Mouse (Mus musculus): ENCODE measurements around the gene AL732309.1. TPM values are rescaled to one million over a fixed set of nuclear protein-coding genes. Genes with fewer than 3 reads are reported as not detected.
A peak's percentile ranks its signal among the peaks of the same experiment; 100 is the strongest.

Gene AL732309.1
- polyA plus RNA-seq, 1 experiment from 2014 or later: 4.2 TPM

DNA sequence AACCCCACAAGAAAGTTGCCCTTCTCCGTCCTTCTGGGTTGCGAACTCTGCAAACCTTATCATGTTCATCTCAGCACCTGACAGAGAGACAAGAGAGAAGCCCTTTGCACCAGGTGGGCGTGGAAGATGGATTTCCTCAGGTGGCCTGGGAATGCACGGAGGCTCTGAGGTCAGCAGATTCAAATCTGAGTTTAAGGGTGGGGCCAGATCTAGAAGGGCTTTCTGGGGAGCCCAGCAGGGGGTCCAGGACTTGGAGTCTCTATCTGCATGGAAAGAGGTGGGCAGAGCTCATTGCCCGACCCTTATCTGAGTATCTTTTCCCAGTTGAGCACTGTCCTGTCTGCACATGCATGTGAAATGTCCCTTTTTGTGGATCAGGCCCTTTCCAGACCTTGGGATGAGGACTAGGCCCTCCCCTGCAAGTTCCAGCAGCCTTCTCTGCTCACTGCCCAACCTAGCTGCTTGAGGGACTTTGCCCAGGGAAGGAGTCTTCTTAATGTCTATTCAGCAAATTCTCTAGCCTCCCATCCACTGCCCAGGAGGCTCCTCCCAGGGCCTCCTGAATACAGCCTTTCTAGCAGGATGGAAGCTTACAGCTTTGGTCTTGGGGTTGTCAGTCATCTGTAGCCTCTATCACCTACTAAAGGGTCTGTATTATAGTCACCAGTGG lies 12.0 kb downstream of the AL732309.1 start:
- Histone ChIP-seq H3K36me3 (ENCODE audit: control insufficient read depth, insufficient read depth, low read length) (no peaks in the 10 kb centered on the region), H3K9ac (ENCODE audit: low read depth, low read length) (no peak overlapping the region), H3K9me3 (ENCODE audit: control insufficient read depth, low read length) (no peaks in the 10 kb centered on the region), H3K4me2 (ENCODE audit: low read length) (no peak overlapping the region), H3K4me3 (ENCODE audit: low read length) (no peak overlapping the region), H3K27me3 (replicated peaks; ENCODE audit: control insufficient read depth, insufficient read depth, low read length) (peaks cover 4% of the 10 kb centered on the region; the same call in 1 of the 2 replicates), H3K27ac (ENCODE audit: low read depth, low read length) (no peak overlapping the region), H3K4me1 (ENCODE audit: control insufficient read depth, insufficient read depth, low read depth, low read length) (no peaks in the 10 kb centered on the region)
- no peak for ATAC-seq
- 78% methylated on average over 5 of the region's 5 CpGs for WGBS

DNA sequence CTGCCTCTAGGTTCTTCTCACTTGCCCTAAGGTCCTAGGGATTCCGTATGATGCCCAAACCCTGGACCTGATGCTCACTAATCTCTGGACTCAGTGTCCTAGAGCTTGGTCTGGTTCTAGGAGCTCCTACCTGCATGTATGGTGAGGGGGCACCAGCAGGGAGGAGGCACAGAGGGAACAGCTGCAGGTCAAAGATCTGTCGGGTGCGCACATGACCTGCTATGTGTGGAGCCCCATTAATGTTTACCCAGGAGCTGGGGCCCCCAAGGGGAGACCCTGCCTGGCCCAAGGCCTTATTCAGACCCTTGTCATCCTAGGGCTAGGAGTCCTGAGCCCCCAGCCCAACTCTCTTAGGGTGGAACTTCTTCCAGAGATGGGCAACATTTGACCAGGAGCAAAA lies 12.6 kb downstream of the AL732309.1 start, which contains the start of gene Slc34a3:
Gene Slc34a3, minus strand, starts transcription at position 315 of the 400 bp plus-strand sequence.
- H3K9ac ChIP-seq (ENCODE audit: low read depth, low read length): no peak within 1 kb of the TSS
- H3K4me2 ChIP-seq (ENCODE audit: low read length): no peak within 1 kb of the TSS
- H3K9me3 ChIP-seq (ENCODE audit: control insufficient read depth, low read length): no peaks in the 10 kb centered on the region
- no peak within 1 kb of the TSS for H3K27ac ChIP-seq (ENCODE audit: low read depth, low read length)
- no peaks in the 10 kb centered on the region for H3K4me1 ChIP-seq (ENCODE audit: control insufficient read depth, insufficient read depth, low read depth, low read length)
- H3K36me3 ChIP-seq (ENCODE audit: control insufficient read depth, insufficient read depth, low read length): no peaks in the 10 kb centered on the region
- ATAC-seq: no peak
- no peak within 1 kb of the TSS for H3K4me3 ChIP-seq (ENCODE audit: low read length)
- WGBS: 88% methylated on average over 3 of the region's 3 CpGs
- H3K27me3 ChIP-seq (replicated peaks; ENCODE audit: control insufficient read depth, insufficient read depth, low read length): peaks cover 3% of the 10 kb centered on the region; the same call in 1 of the 2 replicates

DNA sequence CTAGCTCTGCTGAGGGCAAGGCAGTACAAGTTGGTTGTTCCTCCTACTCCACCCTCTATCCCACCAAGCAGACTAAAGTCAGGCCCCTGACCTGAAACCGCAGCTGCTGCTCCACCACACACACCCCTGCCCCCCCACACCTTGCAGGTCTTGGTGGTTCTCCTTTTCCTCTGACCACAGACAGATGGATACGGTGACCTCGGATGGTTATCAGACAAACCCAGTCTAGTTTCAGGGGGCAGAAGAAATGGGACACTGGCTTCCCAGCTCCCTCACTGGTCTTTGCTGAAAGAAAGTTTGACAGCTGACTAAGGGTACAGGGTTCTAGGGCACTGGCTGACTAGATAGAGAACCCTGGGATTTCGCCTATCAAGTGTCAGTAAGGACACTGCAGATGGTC lies 13.2 kb downstream of the AL732309.1 start:
- Histone ChIP-seq H3K9me3 (ENCODE audit: control insufficient read depth, low read length) (no peaks in the 10 kb centered on the region), H3K36me3 (ENCODE audit: control insufficient read depth, insufficient read depth, low read length) (no peaks in the 10 kb centered on the region), H3K27me3 (replicated peaks; ENCODE audit: control insufficient read depth, insufficient read depth, low read length) (0 out of 2 replicates have a peak, but pooled peaks cover 2% of the 10 kb centered on the region), H3K4me2 (ENCODE audit: low read length) (no peak overlapping the region), H3K4me3 (ENCODE audit: low read length) (no peak overlapping the region), H3K27ac (ENCODE audit: low read depth, low read length) (no peak overlapping the region), H3K4me1 (ENCODE audit: control insufficient read depth, insufficient read depth, low read depth, low read length) (peaks cover 3% of the 10 kb centered on the region; the same call in 1 of the 2 replicates), H3K9ac (ENCODE audit: low read depth, low read length) (no peak overlapping the region)
- WGBS: 81% methylated on average over 4 of the region's 4 CpGs
- no peak for ATAC-seq

DNA sequence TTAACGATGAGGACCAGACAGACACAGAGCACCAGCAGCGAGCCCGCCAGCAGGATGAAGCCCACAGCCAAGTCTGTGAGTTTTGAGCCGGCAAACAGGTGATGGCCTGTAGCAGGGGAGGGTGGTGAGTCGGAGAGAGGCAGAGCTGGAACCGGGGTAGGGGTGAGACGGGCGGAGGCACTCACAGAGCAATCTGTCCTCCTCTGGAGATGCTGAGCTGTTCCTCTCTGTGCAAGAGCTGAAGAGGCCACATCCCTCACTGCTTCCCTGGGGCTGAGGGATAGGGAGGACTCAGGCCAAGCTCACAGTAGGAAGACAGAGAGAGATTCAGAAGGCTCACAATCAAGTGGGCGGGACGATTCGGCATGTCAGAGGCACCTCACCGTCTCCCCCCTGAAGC lies 15.6 kb downstream of the AL732309.1 start:
- Histone ChIP-seq H3K9ac (ENCODE audit: low read depth, low read length) (no peak overlapping the region), H3K27me3 (replicated peaks; ENCODE audit: control insufficient read depth, insufficient read depth, low read length) (0 out of 2 replicates have a peak, but pooled peaks cover 2% of the 10 kb centered on the region), H3K27ac (ENCODE audit: low read depth, low read length) (no peak overlapping the region), H3K4me3 (ENCODE audit: low read length) (no peak overlapping the region), H3K4me1 (ENCODE audit: control insufficient read depth, insufficient read depth, low read depth, low read length) (peaks cover 3% of the 10 kb centered on the region; the same call in 1 of the 2 replicates), H3K36me3 (ENCODE audit: control insufficient read depth, insufficient read depth, low read length) (no peaks in the 10 kb centered on the region), H3K9me3 (ENCODE audit: control insufficient read depth, low read length) (no peaks in the 10 kb centered on the region), H3K4me2 (ENCODE audit: low read length) (no peak overlapping the region)
- 51% methylated on average over 12 of the region's 12 CpGs for WGBS
- no peak for ATAC-seq

DNA sequence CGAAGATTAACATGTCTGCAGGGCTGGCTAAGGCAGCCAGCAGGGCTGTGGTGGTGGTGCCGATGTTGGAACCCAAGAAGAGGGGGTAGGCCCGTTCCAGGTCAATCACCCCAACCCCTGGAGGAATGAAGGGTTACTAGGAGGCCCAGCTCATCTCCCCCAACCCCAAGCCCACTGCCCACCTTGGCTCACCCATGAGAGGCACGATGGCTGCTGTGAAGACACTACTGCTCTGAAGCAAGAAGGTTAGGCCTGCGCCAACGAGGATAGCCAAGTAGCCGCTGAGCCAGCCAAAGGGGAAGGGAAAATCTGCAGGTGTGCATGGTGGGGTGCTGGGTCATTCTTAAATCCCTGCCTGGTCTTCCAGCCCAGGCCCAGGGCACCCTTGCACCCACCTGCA lies 16.1 kb downstream of the AL732309.1 start:
- ATAC-seq: no peak
- Histone ChIP-seq H3K4me3 (ENCODE audit: low read length) (no peak overlapping the region), H3K36me3 (ENCODE audit: control insufficient read depth, insufficient read depth, low read length) (no peaks in the 10 kb centered on the region), H3K4me1 (ENCODE audit: control insufficient read depth, insufficient read depth, low read depth, low read length) (peaks cover 5% of the 10 kb centered on the region), H3K27ac (ENCODE audit: low read depth, low read length) (no peak overlapping the region), H3K9me3 (ENCODE audit: control insufficient read depth, low read length) (no peaks in the 10 kb centered on the region), H3K27me3 (replicated peaks; ENCODE audit: control insufficient read depth, insufficient read depth, low read length) (0 out of 2 replicates have a peak, but pooled peaks cover 2% of the 10 kb centered on the region), H3K4me2 (ENCODE audit: low read length) (no peak overlapping the region), H3K9ac (ENCODE audit: low read depth, low read length) (no peak overlapping the region)
- 90% methylated on average over 7 of the region's 7 CpGs for WGBS

DNA sequence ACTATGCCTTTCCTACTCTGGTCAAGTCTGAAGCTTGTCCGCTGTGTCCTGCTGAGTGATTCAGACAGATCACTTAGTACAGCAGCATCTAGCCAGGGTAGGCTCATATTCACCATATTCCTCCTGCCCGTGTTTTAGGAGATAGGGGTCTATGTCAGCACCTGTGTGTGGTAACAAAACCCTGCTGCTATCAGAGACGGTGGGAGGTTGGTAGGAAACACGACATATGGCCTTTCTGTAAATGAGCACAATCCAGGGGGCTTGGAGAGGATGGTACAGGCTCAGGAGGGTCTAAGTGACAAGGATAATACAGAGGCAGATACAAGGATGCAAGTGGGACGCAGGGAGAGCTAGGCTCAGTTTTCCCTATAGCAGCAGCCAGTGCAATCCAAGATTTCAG lies 17.1 kb downstream of the AL732309.1 start:
- Histone ChIP-seq H3K36me3 (ENCODE audit: control insufficient read depth, insufficient read depth, low read length) (no peaks in the 10 kb centered on the region), H3K9ac (ENCODE audit: low read depth, low read length) (no peak overlapping the region), H3K4me1 (ENCODE audit: control insufficient read depth, insufficient read depth, low read depth, low read length) (peaks cover 7% of the 10 kb centered on the region), H3K4me3 (ENCODE audit: low read length) (no peak overlapping the region), H3K27ac (ENCODE audit: low read depth, low read length) (no peak overlapping the region), H3K4me2 (ENCODE audit: low read length) (no peak overlapping the region), H3K27me3 (replicated peaks; ENCODE audit: control insufficient read depth, insufficient read depth, low read length) (0 out of 2 replicates have a peak, but pooled peaks cover 2% of the 10 kb centered on the region), H3K9me3 (ENCODE audit: control insufficient read depth, low read length) (no peaks in the 10 kb centered on the region)
- 80% methylated on average over 5 of the region's 5 CpGs for WGBS
- ATAC-seq: no peak

DNA sequence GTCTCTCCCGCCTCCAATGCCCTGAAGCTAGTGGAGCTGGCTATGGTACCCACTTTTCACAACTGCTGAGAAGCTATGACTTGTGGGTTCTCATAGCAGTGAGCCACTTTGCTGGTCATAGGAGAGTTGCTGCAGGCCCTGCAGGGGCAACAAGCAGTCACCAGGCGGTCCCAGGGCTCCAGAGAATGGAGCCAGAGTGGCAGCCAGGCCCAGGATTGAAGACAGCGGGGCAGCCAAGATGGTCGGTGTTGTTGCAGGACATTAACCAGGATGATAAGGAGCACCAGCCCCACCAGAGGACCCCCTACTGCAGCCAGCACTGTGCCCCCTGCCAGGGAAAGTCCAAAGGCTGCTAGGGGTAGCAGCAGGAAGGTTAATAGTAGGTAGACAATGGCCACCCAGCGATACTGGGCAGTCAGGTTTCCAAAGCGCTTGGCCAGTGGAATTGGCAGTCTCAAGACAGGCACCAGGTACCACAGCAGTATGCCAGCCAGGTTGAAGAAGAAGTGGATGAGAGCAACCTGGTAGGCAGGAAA lies 17.6 kb downstream of the AL732309.1 start:
- Histone ChIP-seq H3K9ac (ENCODE audit: low read depth, low read length) (peak overlapping the region; percentile 25; the same call in 1 of the 2 replicates), H3K36me3 (ENCODE audit: control insufficient read depth, insufficient read depth, low read length) (no peaks in the 10 kb centered on the region), H3K4me1 (ENCODE audit: control insufficient read depth, insufficient read depth, low read depth, low read length) (peaks cover 7% of the 10 kb centered on the region), H3K4me2 (ENCODE audit: low read length) (no peak overlapping the region), H3K27ac (ENCODE audit: low read depth, low read length) (no peak overlapping the region), H3K27me3 (replicated peaks; ENCODE audit: control insufficient read depth, insufficient read depth, low read length) (0 out of 2 replicates have a peak, but pooled peaks cover 2% of the 10 kb centered on the region), H3K4me3 (ENCODE audit: low read length) (no peak overlapping the region), H3K9me3 (ENCODE audit: control insufficient read depth, low read length) (no peaks in the 10 kb centered on the region)
- ATAC-seq: no peak
- WGBS: 68% methylated on average over 6 of the region's 6 CpGs

DNA sequence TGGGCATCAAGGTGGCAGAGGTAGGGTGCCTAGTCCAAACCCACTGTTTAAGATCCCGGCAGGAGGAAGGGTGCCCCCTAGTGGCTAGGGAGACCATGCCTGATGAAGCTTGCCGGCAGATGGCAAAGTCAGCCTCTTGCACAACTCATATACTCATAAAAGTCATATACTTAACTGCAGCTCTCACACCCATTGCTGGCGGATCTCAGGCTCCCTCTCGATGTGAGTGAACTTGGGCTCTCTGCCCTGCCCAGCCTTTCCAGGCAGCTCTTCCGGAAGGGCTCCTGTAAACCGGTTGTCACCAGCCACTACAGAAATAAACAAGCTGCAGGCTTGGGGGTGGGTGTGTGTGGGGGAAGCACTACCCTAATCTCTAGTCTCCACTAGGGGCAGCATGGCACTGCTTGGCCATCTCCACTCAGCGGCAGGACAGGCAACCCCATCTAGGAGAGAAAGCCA lies 18.2 kb downstream of the AL732309.1 start:
- WGBS: 0% methylated on average over 7 of the region's 7 CpGs
- no peak for ATAC-seq

DNA sequence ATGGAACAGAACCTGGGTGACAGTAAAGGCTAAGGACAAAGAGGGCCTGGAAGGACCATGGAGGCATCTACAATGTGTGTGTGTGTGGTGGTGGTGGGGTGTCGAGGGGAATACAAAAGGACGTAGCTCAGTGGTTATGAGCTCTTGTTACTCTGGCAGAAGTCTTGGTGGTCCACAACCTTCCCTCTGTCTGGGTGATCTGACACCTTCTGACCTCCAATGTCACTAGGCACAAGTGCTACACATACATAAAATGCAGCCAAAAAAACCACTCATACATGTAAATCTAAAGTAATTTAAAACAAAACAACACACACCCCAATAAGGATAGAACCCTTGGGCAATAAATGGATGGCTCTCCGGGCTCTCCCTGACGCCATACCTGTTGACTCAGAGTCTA lies 19.3 kb downstream of the AL732309.1 start:
- Histone ChIP-seq H3K4me1 (ENCODE audit: control insufficient read depth, insufficient read depth, low read depth, low read length) (peaks cover 14% of the 10 kb centered on the region), H3K27ac (ENCODE audit: low read depth, low read length) (no peak overlapping the region), H3K36me3 (ENCODE audit: control insufficient read depth, insufficient read depth, low read length) (no peaks in the 10 kb centered on the region), H3K4me2 (ENCODE audit: low read length) (no peak overlapping the region), H3K9ac (ENCODE audit: low read depth, low read length) (no peak overlapping the region), H3K4me3 (ENCODE audit: low read length) (no peak overlapping the region), H3K27me3 (replicated peaks; ENCODE audit: control insufficient read depth, insufficient read depth, low read length) (no peaks in the 10 kb centered on the region), H3K9me3 (ENCODE audit: control insufficient read depth, low read length) (no peaks in the 10 kb centered on the region)
- ATAC-seq: no peak
- WGBS: 89% methylated on average over 4 of the region's 4 CpGs

More for the DNA sequence above, 18.2 kb downstream of the AL732309.1 start:
- Histone ChIP-seq H3K27me3 (replicated peaks; ENCODE audit: control insufficient read depth, insufficient read depth, low read length) (0 out of 2 replicates have a peak, but pooled peaks cover 2% of the 10 kb centered on the region), H3K9ac (ENCODE audit: low read depth, low read length) (no peak overlapping the region), H3K4me2 (ENCODE audit: low read length) (peak overlapping the region; percentile 54), H3K9me3 (ENCODE audit: control insufficient read depth, low read length) (no peaks in the 10 kb centered on the region), H3K4me1 (ENCODE audit: control insufficient read depth, insufficient read depth, low read depth, low read length) (peaks cover 10% of the 10 kb centered on the region), H3K36me3 (ENCODE audit: control insufficient read depth, insufficient read depth, low read length) (no peaks in the 10 kb centered on the region), H3K4me3 (ENCODE audit: low read length) (peak overlapping the region; percentile 27), H3K27ac (ENCODE audit: low read depth, low read length) (peak overlapping the region; percentile 74)
